ENCODE assay signal across 9 mouse cellular contexts in genomic region chr10:42189674-42190434, GRCm38 (mm10).
DNase-seq lines count a peak whose midpoint lies in the region; ATAC-seq and TF ChIP-seq lines count a peak whose summit lies in the region.
"Had no signal": no experiment of that assay in that cellular context is flagged by ENCODE, and none has a peak within 500 bp of the region (broad histone marks: within the 10 kb centered on the region; RNA-seq: fewer than 3 reads in every experiment).

No protein-coding gene starts in this region.

- H3K36me3 ChIP-seq in small intestine, adult 2 months (ENCODE audit: control insufficient read depth, insufficient read depth, low read length) = peaks cover 14% of the 10 kb centered on the region

- TF ChIP-seq POLR2A in small intestine, adult 2 months (IDR thresholded peaks at IDR 0.05; ENCODE audit: low read depth, low read length) = no peak

- TF ChIP-seq CTCF in small intestine, adult 2 months (IDR thresholded peaks at IDR 0.05; ENCODE audit: extremely low read depth, insufficient read length, insufficient replicate concordance, low read depth, low read length) = no peak

- peak; percentile 57 for DNase-seq in left cerebral cortex, postnatal 4 days
- DNase-seq in left cerebral cortex, postnatal 10 days (ENCODE audit: extremely low spot score in 1 of 2, low spot score in 2 of 2) = no peak
- DNase-seq in cerebellum, adult 11-12 months = peak; percentile 78
- peak; percentile 43 for DNase-seq in kidney, postnatal 14 days
- DNase-seq in left cerebral cortex, adult 18-20 months (ENCODE audit: low spot score in 2 of 2) = no peak

- H3K4me1 ChIP-seq in small intestine, adult 2 months (ENCODE audit: control insufficient read depth, insufficient read depth, insufficient read length, low read length) = peaks cover 34% of the 10 kb centered on the region

- no peak for ATAC-seq in erythroid progenitor cell, adult 5-6 weeks (replicated peaks; ENCODE audit: low FRiP score, poor library complexity, severe bottlenecking)
- ATAC-seq in inflammation-experienced regulatory T-cells, adult 6 months = no peak

- H3K27ac ChIP-seq in small intestine, adult 2 months (ENCODE audit: insufficient read depth, low read depth, low read length) = 0 out of 2 replicates have a peak overlapping the region, but pooled peaks have one; percentile 8
- H3K27ac ChIP-seq: neural tube, embryonic 12.5 days had no signal

- no peak overlapping the region for H3K4me3 ChIP-seq in small intestine, adult 2 months (ENCODE audit: low read depth, low read length)
- H3K4me3 ChIP-seq: neural tube, embryonic 12.5 days had no signal

- WGBS in small intestine, adult 2 months = 56% methylated on average over 13 of the region's 13 CpGs

- no peaks in the 10 kb centered on the region for H3K27me3 ChIP-seq in small intestine, adult 2 months (ENCODE audit: control insufficient read depth, insufficient read depth, low read length)
- H3K27me3 ChIP-seq: neural tube, embryonic 12.5 days had no signal

- intact Hi-C loops in left cerebral cortex, postnatal 4 days (cut with DNase I) = no loop called here
- intact Hi-C loops in left cerebral cortex, postnatal 10 days (cut with DNase I) = no loop called here

Comparison
In these comparisons a context has a peak if more than half of its experiments do, and no peak if none do; other contexts are left out.
1. DNase-seq: peak in left cerebral cortex, postnatal 4 days (single experiment), cerebellum, adult 11-12 months (single experiment) and kidney, postnatal 14 days (single experiment); none in left cerebral cortex, postnatal 10 days (0 of 2) and left cerebral cortex, adult 18-20 months (0 of 2).